Mouse (Mus musculus) lung, embryonic 15.5 days (tissue): ENCODE data around the gene Prune2. TPM values are rescaled to one million over a fixed set of nuclear protein-coding genes. Genes with fewer than 3 reads are reported as not detected.
A peak's percentile ranks its signal among the peaks of the same experiment; 100 is the strongest.

Source experiments
- ATAC-seq: fragments of 200-750 bp; cut with Nextera tagmentation; 2 replicates; pipeline ENCODE4 v1.8.0; 2017; ENCODE audit warnings: moderate number of reproducible peaks, borderline replicate concordance; ENCODE audit not compliant: low FRiP score, low TSS enrichment; ENCODE audit errors: extremely low read depth
- H3K27ac ChIP-seq: fragments of 300-500 bp; sonication (generic); 2 replicates; pipeline ENCODE4 v1.5.1; 2015; ENCODE audit warnings: moderate library complexity, mild to moderate bottlenecking, inconsistent platforms
- H3K27me3 ChIP-seq: fragments of 300-500 bp; sonication (generic); 2 replicates; pipeline ENCODE4 v1.6.1; 2015; ENCODE audit warnings: inconsistent platforms
- H3K36me3 ChIP-seq: fragments of 300-500 bp; sonication (generic); 2 replicates; pipeline ENCODE4 v1.6.1; 2015; ENCODE audit warnings: inconsistent platforms
- H3K4me1 ChIP-seq: fragments of 300-500 bp; sonication (generic); 2 replicates; pipeline ENCODE4 v1.6.1; 2015; ENCODE audit warnings: inconsistent platforms
- H3K4me2 ChIP-seq: fragments of 300-500 bp; sonication (generic); 2 replicates; pipeline ENCODE4 v1.6.1; 2015; ENCODE audit warnings: inconsistent platforms, mild to moderate bottlenecking, moderate library complexity
- H3K4me3 ChIP-seq: fragments of 300-500 bp; sonication (generic); 2 replicates; pipeline ENCODE4 v1.5.1; 2015; ENCODE audit warnings: mild to moderate bottlenecking, inconsistent platforms
- H3K9ac ChIP-seq: fragments of 300-500 bp; sonication (generic); 2 replicates; pipeline ENCODE4 v1.6.1; 2015; ENCODE audit warnings: inconsistent platforms
- H3K9me3 ChIP-seq: fragments of 300-500 bp; sonication (generic); 2 replicates; pipeline ENCODE4 v1.6.1; 2016; ENCODE audit warnings: inconsistent platforms
- WGBS: fragments of 180-500 bp; shearing (Covaris S2); methylation state at CpG from one replicate; pipeline ENCODE4 v1.1.7; 2015; 5-methylcytosine and 5-hydroxymethylcytosine counted together
- polyA plus RNA-seq: library from polyadenylated mRNA; unstranded; fragments of >200 nt; fragmentation: Nextera tagmentation; extraction: Ambion mirVana; gene quantifications from 2 replicates; pipeline ENCODE4 v1.2.1, GENCODE M21; 2015

Prune2 gene
- polyA plus RNA-seq, 1 experiment from 2014 or later: 1.3 TPM

DNA sequence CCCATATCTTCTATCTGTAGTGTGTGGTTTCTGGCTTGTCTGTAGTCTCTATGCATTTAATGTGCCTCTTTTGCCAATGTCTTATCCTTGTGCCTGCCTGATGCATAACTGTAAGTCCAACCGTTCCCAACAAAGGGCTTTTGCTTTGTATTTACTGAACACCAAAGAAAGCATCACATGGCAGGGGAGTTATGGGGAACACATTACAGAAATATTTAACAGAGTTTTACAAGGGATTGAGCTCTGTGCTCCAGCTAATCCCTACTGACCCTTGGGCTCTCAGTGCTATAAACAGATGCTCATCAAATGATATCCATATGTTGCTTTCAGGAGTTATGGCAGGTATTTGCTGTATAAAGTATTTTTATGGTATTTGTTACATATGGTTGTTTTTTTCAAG is 116.3 kb downstream of the Prune2 start:
- WGBS: 85% methylated on average over 1 of the region's 1 CpGs
- H3K27ac ChIP-seq: no peak overlapping the region
- no peak overlapping the region for H3K4me3 ChIP-seq
- no peaks in the 10 kb centered on the region for H3K9me3 ChIP-seq
- H3K36me3 ChIP-seq: no peaks in the 10 kb centered on the region
- no peak overlapping the region for H3K9ac ChIP-seq
- no peaks in the 10 kb centered on the region for H3K4me1 ChIP-seq
- no peaks in the 10 kb centered on the region for H3K27me3 ChIP-seq
- ATAC-seq: no peak
- no peak overlapping the region for H3K4me2 ChIP-seq

DNA sequence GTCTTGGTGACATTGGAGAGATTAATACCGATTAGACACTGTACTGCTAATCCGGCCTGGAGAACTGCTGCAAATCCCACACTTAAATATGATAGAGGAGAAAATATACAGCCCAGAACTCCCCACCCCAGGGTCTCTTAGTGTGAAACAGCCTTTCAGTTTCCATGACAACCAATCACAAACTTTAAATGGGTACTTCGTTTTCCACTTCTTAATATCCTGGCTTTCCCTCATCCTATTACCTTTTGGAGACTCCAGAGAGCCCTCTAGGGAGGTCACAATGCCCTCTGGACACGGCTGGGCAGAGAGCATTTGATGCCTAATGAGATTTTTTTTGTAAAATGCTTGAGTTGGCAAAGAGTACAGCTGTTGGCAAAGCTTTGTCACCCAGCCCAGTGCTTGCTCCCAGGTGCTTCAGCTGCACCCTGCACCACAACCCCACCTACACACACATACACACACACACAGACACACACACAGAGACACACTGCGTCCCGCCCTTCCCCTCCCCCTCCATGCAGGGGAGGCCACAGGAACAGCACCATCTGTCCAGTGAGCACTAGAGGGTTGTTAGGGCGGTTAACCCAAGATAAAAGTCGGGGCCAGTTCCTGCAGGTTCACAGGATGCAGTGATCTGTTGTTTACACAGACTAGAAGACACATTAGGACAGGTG is 122.9 kb downstream of the Prune2 start:
- ATAC-seq: no peak
- Histone ChIP-seq H3K27me3 (no peaks in the 10 kb centered on the region), H3K4me3 (no peak overlapping the region), H3K9ac (no peak overlapping the region), H3K9me3 (no peaks in the 10 kb centered on the region), H3K27ac (no peak overlapping the region), H3K4me2 (no peak overlapping the region), H3K36me3 (no peaks in the 10 kb centered on the region), H3K4me1 (no peaks in the 10 kb centered on the region)
- WGBS: 45% methylated on average over 8 of the region's 8 CpGs

DNA sequence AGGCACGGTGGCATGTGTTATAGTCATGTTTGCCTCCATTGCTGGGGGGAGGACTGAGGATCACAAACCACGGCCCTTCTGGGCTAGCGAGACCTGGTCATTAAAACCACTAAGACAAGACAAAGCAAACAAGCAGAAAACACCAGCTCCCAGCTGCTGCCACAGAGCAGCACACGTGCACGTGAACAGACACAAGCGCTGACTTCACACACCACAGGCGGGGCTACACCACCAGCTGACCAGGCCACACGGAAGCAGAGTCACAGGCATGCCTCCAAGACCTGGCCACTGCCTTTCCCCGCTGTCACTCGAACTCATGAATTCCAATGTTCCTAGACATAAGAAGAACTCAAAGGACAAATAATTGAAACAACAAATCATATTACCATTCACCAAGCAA is 125.5 kb downstream of the Prune2 start:
- no peaks in the 10 kb centered on the region for H3K4me1 ChIP-seq
- H3K27me3 ChIP-seq: no peaks in the 10 kb centered on the region
- no peak overlapping the region for H3K4me2 ChIP-seq
- no peak overlapping the region for H3K27ac ChIP-seq
- WGBS: 75% methylated on average over 10 of the region's 10 CpGs
- no peaks in the 10 kb centered on the region for H3K9me3 ChIP-seq
- no peaks in the 10 kb centered on the region for H3K36me3 ChIP-seq
- H3K4me3 ChIP-seq: no peak overlapping the region
- H3K9ac ChIP-seq: no peak overlapping the region
- ATAC-seq: no peak

DNA sequence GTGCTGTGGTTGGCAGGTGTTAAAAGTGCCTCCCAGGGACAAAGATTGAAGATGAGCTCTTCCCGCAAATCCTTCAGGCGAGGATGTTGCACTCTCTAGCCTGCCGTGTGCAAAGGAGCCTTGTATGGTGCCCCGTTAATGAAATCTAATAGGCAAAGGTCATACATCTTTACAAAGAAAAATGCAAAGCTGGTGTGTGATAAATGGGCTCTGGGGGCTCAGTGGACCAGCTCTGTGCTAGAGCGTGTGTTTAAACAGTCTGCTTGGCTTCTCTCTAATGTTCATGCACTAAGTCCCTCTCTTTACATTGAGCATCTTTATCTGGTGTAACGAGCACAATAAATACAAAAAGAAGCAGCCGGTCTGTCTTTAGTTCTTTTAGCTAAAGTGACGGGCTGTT is 138.1 kb downstream of the Prune2 start:
- ATAC-seq: no peak
- Histone ChIP-seq H3K36me3 (no peaks in the 10 kb centered on the region), H3K9ac (no peak overlapping the region), H3K4me3 (no peak overlapping the region), H3K27me3 (no peaks in the 10 kb centered on the region), H3K4me1 (no peaks in the 10 kb centered on the region), H3K27ac (no peak overlapping the region), H3K4me2 (no peak overlapping the region), H3K9me3 (no peaks in the 10 kb centered on the region)
- 32% methylated on average over 8 of the region's 8 CpGs for WGBS

DNA sequence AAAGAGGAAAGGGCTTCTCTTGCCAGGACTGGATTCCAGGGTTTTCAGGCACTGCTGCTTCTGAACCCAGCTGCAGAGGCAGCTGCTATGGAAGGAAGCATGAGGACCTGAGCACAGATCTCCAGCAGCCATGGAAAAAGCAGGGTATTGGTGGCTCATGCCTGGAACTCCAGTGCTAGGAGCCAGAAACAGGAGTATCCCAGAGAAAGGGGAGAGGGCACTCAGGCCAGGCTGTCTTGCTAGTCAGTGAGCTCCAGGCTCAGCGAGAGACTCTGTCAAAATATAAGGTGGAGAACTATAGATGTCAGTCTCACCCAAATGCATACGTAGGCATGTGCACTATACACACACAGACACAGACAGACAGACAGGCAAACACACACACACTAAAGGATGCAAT is 140.4 kb downstream of the Prune2 start:
- Histone ChIP-seq H3K9ac (no peak overlapping the region), H3K36me3 (no peaks in the 10 kb centered on the region), H3K4me3 (no peak overlapping the region), H3K27me3 (no peaks in the 10 kb centered on the region), H3K27ac (no peak overlapping the region), H3K4me1 (no peaks in the 10 kb centered on the region), H3K9me3 (no peaks in the 10 kb centered on the region), H3K4me2 (no peak overlapping the region)
- WGBS: 67% methylated on average over 2 of the region's 2 CpGs
- ATAC-seq: no peak

DNA sequence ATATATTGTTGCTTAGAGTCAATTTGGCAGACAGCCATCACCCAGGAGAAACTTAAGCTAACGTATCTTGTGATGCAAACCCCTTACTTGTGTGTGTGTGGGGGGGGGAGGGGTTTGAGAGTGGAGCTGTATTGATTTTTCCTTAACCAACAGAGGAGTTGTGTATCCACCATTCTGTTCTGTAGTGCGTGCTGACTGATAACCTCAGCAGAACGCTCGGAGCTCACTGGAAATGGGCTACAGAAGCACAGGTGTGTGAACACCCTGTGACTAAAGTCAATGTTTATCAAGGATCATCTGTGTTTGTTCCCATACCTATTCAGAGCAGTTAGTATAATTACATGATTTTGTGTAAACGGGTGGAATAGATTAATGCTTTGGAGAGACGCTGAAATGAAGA is 141.3 kb downstream of the Prune2 start:
- H3K27me3 ChIP-seq: no peaks in the 10 kb centered on the region
- H3K27ac ChIP-seq: no peak overlapping the region
- H3K9ac ChIP-seq: no peak overlapping the region
- no peaks in the 10 kb centered on the region for H3K9me3 ChIP-seq
- H3K4me2 ChIP-seq: no peak overlapping the region
- no peak overlapping the region for H3K4me3 ChIP-seq
- H3K36me3 ChIP-seq: no peaks in the 10 kb centered on the region
- ATAC-seq: no peak
- no peaks in the 10 kb centered on the region for H3K4me1 ChIP-seq
- 49% methylated on average over 6 of the region's 6 CpGs for WGBS

DNA sequence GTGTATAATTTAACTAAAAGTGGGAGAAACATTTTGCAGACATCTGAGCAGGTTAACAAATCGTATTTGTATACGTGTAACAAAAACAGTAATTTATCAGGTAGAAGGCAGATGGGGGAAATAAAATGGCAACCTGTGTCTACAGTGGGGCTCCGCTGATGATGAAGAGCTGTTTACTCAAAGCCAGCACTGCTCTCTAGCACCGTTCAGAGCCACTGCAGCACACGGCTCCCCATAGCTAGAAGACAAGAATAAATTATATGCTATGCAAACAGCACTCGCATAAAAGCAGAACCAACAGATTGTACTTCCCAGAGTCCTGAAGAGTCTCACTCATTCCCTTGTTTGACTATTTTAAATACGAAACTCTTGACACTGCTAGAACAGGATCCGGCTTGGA is 152.9 kb downstream of the Prune2 start:
- H3K27me3 ChIP-seq: no peaks in the 10 kb centered on the region
- 36% methylated on average over 8 of the region's 8 CpGs for WGBS
- no peak for ATAC-seq

DNA sequence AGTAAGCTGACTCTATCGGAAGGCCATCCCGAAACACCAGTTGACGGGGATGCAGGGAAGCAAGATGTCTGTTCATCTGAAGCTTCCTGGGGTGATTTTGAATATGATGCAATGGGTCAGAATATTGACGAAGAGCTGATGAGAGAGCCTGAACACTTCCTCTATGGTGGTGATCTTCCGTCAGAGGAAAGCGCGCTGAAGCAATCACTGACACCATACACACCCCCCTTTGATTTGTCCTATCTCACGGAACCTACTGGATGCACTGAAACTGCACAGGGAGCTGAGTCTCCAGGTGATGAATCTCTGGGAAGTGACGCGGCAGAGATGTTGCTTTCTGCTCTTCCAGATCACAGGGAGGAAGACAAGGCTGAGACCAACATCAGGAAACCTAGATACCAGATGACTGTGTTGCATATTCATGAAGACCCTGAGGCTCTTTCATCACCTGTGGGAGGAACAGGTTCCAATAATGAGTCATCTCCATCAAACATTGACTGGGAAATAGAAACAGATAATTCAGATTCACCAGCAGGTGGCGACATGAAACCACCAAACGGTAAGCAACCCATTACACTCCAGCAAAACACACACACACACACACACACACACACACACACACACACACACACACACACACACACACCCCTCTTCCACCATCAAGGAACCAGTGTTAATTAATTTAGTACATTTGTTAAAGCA is 168.3 kb downstream of the Prune2 start:
- no peak for ATAC-seq
- 59% methylated on average over 12 of the region's 12 CpGs for WGBS
- no peak overlapping the region for H3K27ac ChIP-seq
- no peaks in the 10 kb centered on the region for H3K27me3 ChIP-seq
- H3K4me2 ChIP-seq: no peak overlapping the region
- no peaks in the 10 kb centered on the region for H3K36me3 ChIP-seq
- H3K9me3 ChIP-seq: no peaks in the 10 kb centered on the region
- H3K4me1 ChIP-seq: no peaks in the 10 kb centered on the region
- H3K4me3 ChIP-seq: no peak overlapping the region
- H3K9ac ChIP-seq: no peak overlapping the region

More for the DNA sequence above, 152.9 kb downstream of the Prune2 start:
- no peaks in the 10 kb centered on the region for H3K9me3 ChIP-seq
- H3K4me1 ChIP-seq: no peaks in the 10 kb centered on the region
- H3K27ac ChIP-seq: no peak overlapping the region
- no peak overlapping the region for H3K4me2 ChIP-seq
- no peak overlapping the region for H3K9ac ChIP-seq
- H3K36me3 ChIP-seq: no peaks in the 10 kb centered on the region
- H3K4me3 ChIP-seq: no peak overlapping the region

DNA sequence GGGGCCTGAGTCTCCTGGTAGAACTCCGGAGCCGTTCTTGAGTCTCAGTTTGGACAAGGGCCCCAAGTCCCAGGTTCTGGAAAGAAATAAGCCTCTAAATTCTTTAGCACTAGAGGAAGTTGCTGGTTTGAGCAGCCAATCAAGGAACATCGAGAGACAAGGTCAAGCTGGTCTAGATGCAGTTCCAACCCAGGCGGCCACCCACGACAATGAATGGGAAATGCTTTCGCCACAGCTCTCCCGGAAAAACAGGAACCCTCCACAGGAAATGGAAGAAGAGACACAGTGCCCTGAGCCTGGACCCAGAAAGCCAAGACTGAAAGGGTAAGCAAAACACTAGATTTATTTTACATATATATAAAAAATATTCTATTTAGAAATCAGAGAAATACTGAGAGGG is 169.5 kb downstream of the Prune2 start:
- Histone ChIP-seq H3K9ac (no peak overlapping the region), H3K27ac (no peak overlapping the region), H3K36me3 (no peaks in the 10 kb centered on the region), H3K4me1 (no peaks in the 10 kb centered on the region), H3K4me2 (no peak overlapping the region), H3K9me3 (no peaks in the 10 kb centered on the region), H3K27me3 (no peaks in the 10 kb centered on the region), H3K4me3 (no peak overlapping the region)
- no peak for ATAC-seq
- 73% methylated on average over 7 of the region's 7 CpGs for WGBS

DNA sequence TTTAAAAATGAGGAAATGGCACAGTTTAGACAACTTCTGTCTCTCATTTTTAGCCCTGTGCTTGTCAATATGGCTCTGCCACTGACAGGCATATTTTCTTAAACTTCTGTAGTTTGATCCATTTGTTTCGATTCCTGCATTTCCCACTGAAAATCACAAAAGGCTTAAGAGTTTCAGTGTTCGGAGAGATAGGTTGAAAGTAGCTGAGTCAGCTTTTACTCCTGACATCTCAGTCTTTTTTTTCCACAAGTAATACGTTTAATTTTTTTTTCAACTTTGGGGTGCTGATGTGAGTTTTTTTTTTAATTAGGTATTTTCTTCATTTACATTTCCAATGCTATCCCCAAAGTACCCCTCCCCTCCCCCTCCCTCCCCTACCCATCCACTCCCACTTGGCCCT is 174.6 kb downstream of the Prune2 start:
- ATAC-seq: no peak
- H3K27ac ChIP-seq: no peak overlapping the region
- no peak overlapping the region for H3K4me3 ChIP-seq
- H3K4me1 ChIP-seq: no peaks in the 10 kb centered on the region
- H3K36me3 ChIP-seq: no peaks in the 10 kb centered on the region
- WGBS: 80% methylated on average over 3 of the region's 3 CpGs
- no peaks in the 10 kb centered on the region for H3K9me3 ChIP-seq
- H3K9ac ChIP-seq: no peak overlapping the region
- no peak overlapping the region for H3K4me2 ChIP-seq
- H3K27me3 ChIP-seq: no peaks in the 10 kb centered on the region

DNA sequence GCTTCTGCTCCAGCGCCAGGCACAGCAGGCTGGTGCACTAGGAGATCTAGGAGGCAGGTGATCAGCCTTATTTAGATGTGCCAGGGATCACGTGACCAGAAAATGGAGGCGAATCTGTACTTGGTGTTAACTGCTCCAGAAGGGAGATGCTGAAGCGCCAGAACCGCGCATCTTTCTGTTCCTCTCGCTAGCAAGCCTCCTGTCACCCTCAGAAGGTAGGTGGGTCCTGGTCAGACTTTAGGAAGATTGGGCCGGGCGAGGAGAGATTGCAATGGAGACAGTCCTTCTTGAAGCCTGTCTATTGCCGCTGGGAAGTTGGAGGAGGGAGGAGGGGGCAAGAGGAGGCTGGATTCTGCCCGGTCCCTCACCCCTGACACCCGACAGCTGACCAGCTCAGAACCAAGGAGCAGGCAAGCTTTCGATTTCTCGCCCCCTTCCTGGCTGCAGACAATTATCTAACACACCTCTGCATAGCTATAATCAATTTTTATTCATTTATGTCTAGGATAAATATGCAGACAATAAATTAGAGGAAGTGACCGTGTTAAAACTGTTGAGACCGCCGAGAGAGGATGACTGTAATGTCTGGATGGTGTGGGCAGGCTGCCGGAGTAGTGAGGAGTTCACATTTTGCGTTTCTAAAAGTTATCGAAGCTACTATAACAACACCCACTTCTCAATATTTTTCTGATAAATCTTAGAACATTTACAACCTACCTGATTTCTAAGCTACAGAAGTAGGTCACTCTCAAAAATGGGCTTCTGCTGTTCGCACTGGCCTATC is 181.0 kb downstream of the Prune2 start:
- peaks cover 16% of the 10 kb centered on the region for H3K27me3 ChIP-seq
- H3K4me1 ChIP-seq: 0 out of 2 replicates have a peak, but pooled peaks cover 3% of the 10 kb centered on the region
- H3K9me3 ChIP-seq: no peaks in the 10 kb centered on the region
- no peak overlapping the region for H3K9ac ChIP-seq
- peak overlapping the region; percentile 33 for H3K4me3 ChIP-seq
- no peak for ATAC-seq
- H3K27ac ChIP-seq: no peak overlapping the region
- 8% methylated on average over 21 of the region's 21 CpGs for WGBS
- H3K36me3 ChIP-seq: no peaks in the 10 kb centered on the region
- peak overlapping the region; percentile 54 for H3K4me2 ChIP-seq

DNA sequence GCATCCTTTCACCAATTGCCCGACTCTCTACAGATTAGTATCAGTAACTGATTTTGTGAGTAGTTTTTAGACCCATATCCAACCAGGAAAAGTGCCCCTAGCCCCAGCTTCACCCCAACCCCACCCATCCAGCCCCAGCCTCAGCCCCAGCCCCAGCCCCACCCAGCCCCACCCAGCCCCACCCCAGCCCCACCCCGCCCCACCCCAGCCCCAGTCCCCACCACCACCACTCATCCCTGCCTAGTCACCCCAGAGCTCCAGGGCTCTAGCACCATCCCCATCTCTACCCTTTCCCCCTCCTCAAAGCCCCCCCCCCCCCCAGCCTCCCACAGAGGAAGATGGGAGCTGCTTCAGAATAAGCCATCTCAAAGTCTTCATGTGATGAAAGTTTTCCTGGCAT is 181.7 kb downstream of the Prune2 start:
- H3K4me3 ChIP-seq: no peak overlapping the region
- 17% methylated on average over 1 of the region's 2 CpGs for WGBS
- H3K9ac ChIP-seq: no peak overlapping the region
- H3K4me1 ChIP-seq: 0 out of 2 replicates have a peak, but pooled peaks cover 3% of the 10 kb centered on the region
- no peak for ATAC-seq
- H3K4me2 ChIP-seq: no peak overlapping the region
- no peaks in the 10 kb centered on the region for H3K9me3 ChIP-seq
- H3K36me3 ChIP-seq: no peaks in the 10 kb centered on the region
- peaks cover 16% of the 10 kb centered on the region for H3K27me3 ChIP-seq
- no peak overlapping the region for H3K27ac ChIP-seq
